Mouse (Mus musculus): ENCODE results near the gene Myt1l.

GRCm38 (mm10) chr12:29699386-29699785 is 171.2 kb downstream of the Myt1l start:
- TF ChIP-seq POLR2A (IDR thresholded peaks at IDR 0.05; ENCODE audit: low read depth, low read length) = no peak
- no peak for TF ChIP-seq CTCF (conservative IDR thresholded peaks at IDR 0.05; ENCODE audit: insufficient read depth, insufficient read length, low read depth, low read length)

Data from kidney, adult 2 months (tissue).